Mouse (Mus musculus) left cerebral cortex, adult 9 months (tissue): ENCODE data around the gene 4931428F04Rik.
"Not testable (repeated sequence)": the region's sequence is repeated elsewhere in the genome, so short reads cannot be mapped to it uniquely, and the experiment has no call there.

Source experiments
- DNase-seq, 2 experiments: peaks; one replicate each; pipeline ENCODE4 v3.0.0; 2022; ENCODE audit warnings: low spot score in 2 of 2

Gene 4931428F04Rik

GRCm38 (mm10) chr8:105307670-105308069, 18.0 kb upstream of the 4931428F04Rik start:
- DNase-seq = no peak

- no peak for DNase-seq
Observed at GRCm38 (mm10) chr8:105306146-105306691, 16.6 kb upstream of the 4931428F04Rik start.

GRCm38 (mm10) chr8:105305211-105306145, 15.8 kb upstream of the 4931428F04Rik start, which contains the start of gene Elmo3:
TSS of gene Elmo3 (plus strand) at chr8:105305601.
- DNase-seq = peak in 1 of 2 experiments; percentile 38

GRCm38 (mm10) chr8:105304325-105305210, 14.9 kb upstream of the 4931428F04Rik start:
- no peak for DNase-seq

GRCm38 (mm10) chr8:105303874-105304273, 14.2 kb upstream of the 4931428F04Rik start:
- no peak for DNase-seq

- no peak for DNase-seq
Observed at GRCm38 (mm10) chr8:105303396-105303795, 13.7 kb upstream of the 4931428F04Rik start.

GRCm38 (mm10) chr8:105299962-105300361, 10.3 kb upstream of the 4931428F04Rik start:
- DNase-seq = no peak

GRCm38 (mm10) chr8:105298351-105299252, 8.9 kb upstream of the 4931428F04Rik start:
- DNase-seq = no peak

- DNase-seq = peak; percentile 78 to 92
Observed at GRCm38 (mm10) chr8:105297511-105298192, 8.0 kb upstream of the 4931428F04Rik start, which contains the start of gene E2f4. TSS of gene E2f4 (plus strand) at chr8:105297663.

GRCm38 (mm10) chr8:105295895-105296573, 6.4 kb upstream of the 4931428F04Rik start, which contains the start of gene Exoc3l:
TSS of gene Exoc3l (minus strand) at chr8:105296101.
- no peak for DNase-seq

- no peak for DNase-seq
Observed at GRCm38 (mm10) chr8:105295256-105295655, 5.6 kb upstream of the 4931428F04Rik start.

GRCm38 (mm10) chr8:105294776-105295175, 5.1 kb upstream of the 4931428F04Rik start:
- DNase-seq = no peak

GRCm38 (mm10) chr8:105293405-105293804, 3.7 kb upstream of the 4931428F04Rik start:
- DNase-seq = no peak

GRCm38 (mm10) chr8:105292471-105292870, 2.8 kb upstream of the 4931428F04Rik start:
- DNase-seq = no peak

GRCm38 (mm10) chr8:105291802-105292201, 2.1 kb upstream of the 4931428F04Rik start:
- DNase-seq = not testable (repeated sequence)

- not testable (repeated sequence) for DNase-seq
Observed at GRCm38 (mm10) chr8:105291364-105291763, 1.7 kb upstream of the 4931428F04Rik start.

- DNase-seq = peak in 1 of 2 experiments; percentile 83
Observed at GRCm38 (mm10) chr8:105290554-105291314, 1.1 kb upstream of the 4931428F04Rik start.

- DNase-seq = peak; percentile 91 to 96
Observed at GRCm38 (mm10) chr8:105288958-105289732, 519 bp downstream of the 4931428F04Rik start.
